Mouse (Mus musculus): ENCODE results near the gene Cfap97.

DNA sequence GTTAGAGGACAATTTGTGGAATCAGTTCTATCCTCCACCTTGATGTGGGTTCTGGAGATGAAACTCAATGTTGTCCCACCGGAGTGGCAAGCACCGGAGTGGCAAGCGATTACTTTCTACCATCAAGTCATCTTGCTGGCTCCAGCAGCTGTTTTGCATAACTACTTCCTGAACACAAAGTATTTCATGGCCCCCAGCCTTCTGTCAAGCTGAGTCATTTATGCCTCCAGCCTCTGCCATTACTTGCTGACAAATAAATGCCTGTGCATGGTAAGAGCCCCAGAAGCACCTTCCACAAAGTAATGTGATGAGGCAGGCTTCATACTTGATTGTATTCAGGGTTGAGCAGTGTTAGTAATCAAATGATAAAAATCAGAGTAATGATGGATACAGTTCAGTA lies 45.3 kb downstream of the Cfap97 start:
- TF ChIP-seq CTCF (IDR thresholded peaks at IDR 0.05; ENCODE audit: low read depth, low read length) (no peak), POLR2A (IDR thresholded peaks at IDR 0.05; ENCODE audit: extremely low read depth, insufficient read depth, low read length) (no peak)

All from liver, adult 2 months (tissue).